10 mouse cellular contexts compared by ENCODE assay signal in the genomic region with DNA sequence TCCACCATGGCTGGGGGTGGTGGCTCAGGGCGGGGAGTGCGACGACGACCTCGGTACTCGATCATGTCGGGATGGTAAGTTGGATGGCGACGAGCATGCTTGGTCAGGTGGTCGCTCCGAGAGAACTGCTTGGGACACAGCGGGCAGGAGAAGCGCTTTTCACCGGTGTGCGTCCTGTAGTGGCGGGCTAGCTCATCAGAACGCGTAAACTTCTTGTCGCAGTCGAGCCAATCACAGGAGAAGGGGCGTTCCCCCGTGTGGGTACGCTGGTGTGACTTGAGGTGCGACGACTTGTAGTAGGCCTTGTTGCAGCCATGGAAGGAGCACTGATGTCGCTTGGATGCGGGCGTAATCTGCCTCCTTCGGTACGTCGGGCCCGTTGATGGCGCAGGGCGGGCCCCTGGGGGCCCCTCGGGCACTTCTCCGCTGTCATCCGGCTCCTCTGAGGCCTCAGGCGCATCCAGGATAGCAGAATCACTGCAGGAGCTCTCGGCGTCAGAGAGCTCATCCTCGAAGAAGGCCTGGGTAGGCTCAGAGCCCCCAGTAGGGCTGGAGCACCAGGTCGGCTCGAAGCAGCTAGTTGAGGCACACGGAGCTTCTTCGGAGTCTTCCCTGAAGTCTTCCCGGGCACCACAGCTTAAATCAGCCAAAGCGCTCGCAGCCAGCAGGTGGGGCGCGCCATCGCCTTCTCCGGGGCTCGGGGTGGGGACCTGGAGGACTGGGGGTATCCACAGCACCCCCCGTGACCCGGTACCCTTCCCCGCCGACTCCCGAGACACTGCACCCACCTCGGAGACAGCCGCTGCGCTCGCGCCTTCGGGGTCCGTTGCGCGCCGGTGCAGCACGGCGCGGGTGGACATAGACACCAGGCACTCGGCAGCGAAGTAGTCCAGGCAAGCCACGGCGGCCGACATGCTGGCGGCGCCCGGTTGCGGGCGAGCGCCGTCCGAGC. TPM values are rescaled to one million over a fixed set of nuclear protein-coding genes. Genes with fewer than 3 reads are reported as not detected.
DNase-seq lines count a peak whose midpoint lies in the region; ATAC-seq and TF ChIP-seq lines count a peak whose summit lies in the region.
"Had no signal": no experiment of that assay in that cellular context is flagged by ENCODE, and none has a peak within 500 bp of the region (broad histone marks: within the 10 kb centered on the region; RNA-seq: fewer than 3 reads in every experiment).

No protein-coding gene starts in this region.

- peak overlapping the region; percentile 61 for H3K9ac ChIP-seq in limb, embryonic 13.5 days
- H3K9ac ChIP-seq in neural tube, embryonic 11.5 days (ENCODE audit: low read length), result no peak overlapping the region

- H3K4me3 ChIP-seq in gastrocnemius, adult 2 months, result peak overlapping the region; percentile 73
- H3K4me3 ChIP-seq in E14TG2a.4 (replicated peaks; ENCODE audit: low read length), result peak overlapping the region; percentile 83
- H3K4me3 ChIP-seq in embryonic facial prominence, embryonic 10.5 days, result peak overlapping the region; percentile 69
- H3K4me3 ChIP-seq in limb, embryonic 13.5 days, result peak overlapping the region; percentile 64
- peak overlapping the region; percentile 47 for H3K4me3 ChIP-seq in neural tube, embryonic 11.5 days (ENCODE audit: low read depth, low read length)

- peak overlapping the region; percentile 75 for H3K4me2 ChIP-seq in limb, embryonic 13.5 days (replicated peaks)
- H3K4me2 ChIP-seq in neural tube, embryonic 11.5 days (ENCODE audit: low read depth), result peak overlapping the region; percentile 84

- intact Hi-C loops in gastrocnemius, adult 2 months (cut with DNase I), result no loop called here
- intact Hi-C loops in heart, postnatal 14 days (cut with DNase I), result no loop called here

- DNase-seq in gastrocnemius, adult 2 months, result peak; percentile 48
- no peak for DNase-seq in gastrocnemius, adult 8-10 months (ENCODE audit: low spot score in 2 of 2)
- peak; percentile 46 for DNase-seq in embryonic facial prominence, embryonic 10.5 days (ENCODE audit: low spot score)
- DNase-seq in heart, postnatal 14 days, result peak; percentile 58 to 66
- peak; percentile 42 for DNase-seq in neural tube, embryonic 11.5 days (ENCODE audit: low spot score)

- H3K27ac ChIP-seq in gastrocnemius, adult 2 months, result no peak overlapping the region; the same call in 1 of the 2 replicates
- H3K27ac ChIP-seq in embryonic facial prominence, embryonic 10.5 days (replicated peaks), result peak overlapping the region; percentile 57
- H3K27ac ChIP-seq in limb, embryonic 13.5 days, result peak overlapping the region; percentile 48; the same call in 1 of the 2 replicates
- H3K27ac ChIP-seq in neural tube, embryonic 11.5 days (ENCODE audit: low read depth, low read length), result no peak overlapping the region

- 0 out of 2 replicates have a peak, but pooled peaks have one; percentile 44 for ATAC-seq in limb, embryonic 13.5 days (ENCODE audit: low FRiP score, low read depth)
- no peak for ATAC-seq in neural tube, embryonic 11.5 days (ENCODE audit: insufficient read depth, low FRiP score, low TSS enrichment)
- ATAC-seq in erythroblast, adult 5-6 weeks (replicated peaks; ENCODE audit: low FRiP score, poor library complexity, severe bottlenecking), result no peak

- no peaks in the 10 kb centered on the region for H3K36me3 ChIP-seq in E14TG2a.4 (ENCODE audit: insufficient read depth, low read length)
- peaks cover 7% of the 10 kb centered on the region for H3K36me3 ChIP-seq in embryonic facial prominence, embryonic 10.5 days (replicated peaks)
- H3K36me3 ChIP-seq in limb, embryonic 13.5 days, result peaks cover 14% of the 10 kb centered on the region
- no peaks in the 10 kb centered on the region for H3K36me3 ChIP-seq in neural tube, embryonic 11.5 days (ENCODE audit: control insufficient read depth, insufficient read depth, low read length)

- H3K27me3 ChIP-seq in E14TG2a.4 (ENCODE audit: insufficient read depth, low read length), result peaks cover 69% of the 10 kb centered on the region
- H3K27me3 ChIP-seq in embryonic facial prominence, embryonic 10.5 days (replicated peaks; ENCODE audit: low read depth, poor library complexity, severe bottlenecking), result peaks cover 81% of the 10 kb centered on the region
- H3K27me3 ChIP-seq in limb, embryonic 13.5 days, result peaks cover 45% of the 10 kb centered on the region
- H3K27me3 ChIP-seq in neural tube, embryonic 11.5 days (ENCODE audit: control insufficient read depth, insufficient read depth, low read length), result peaks cover 47% of the 10 kb centered on the region

- no peak for TF ChIP-seq CTCF in gastrocnemius, adult 2 months (IDR thresholded peaks at IDR 0.05)
- no peak for TF ChIP-seq CTCF in E14TG2a.4 (conservative IDR thresholded peaks at IDR 0.05; ENCODE audit: low read length)

- 2% methylated on average over 84 of the region's 84 CpGs for WGBS in embryonic facial prominence, embryonic 10.5 days
- 6% methylated on average over 84 of the region's 84 CpGs for WGBS in limb, embryonic 13.5 days
- WGBS in neural tube, embryonic 11.5 days, result 3% methylated on average over 83 of the region's 84 CpGs

- H3K9me3 ChIP-seq in E14TG2a.4 (ENCODE audit: low read length), result no peaks in the 10 kb centered on the region
- H3K9me3 ChIP-seq in embryonic facial prominence, embryonic 10.5 days, result peaks cover 28% of the 10 kb centered on the region
- H3K9me3 ChIP-seq in limb, embryonic 13.5 days, result peaks cover 33% of the 10 kb centered on the region
- H3K9me3 ChIP-seq in neural tube, embryonic 11.5 days (ENCODE audit: control insufficient read depth, low read length), result peaks cover 19% of the 10 kb centered on the region

- peaks cover 16% of the 10 kb centered on the region for H3K4me1 ChIP-seq in E14TG2a.4 (replicated peaks; ENCODE audit: low read depth, low read length)
- peaks cover 6% of the 10 kb centered on the region for H3K4me1 ChIP-seq in embryonic facial prominence, embryonic 10.5 days
- H3K4me1 ChIP-seq in limb, embryonic 13.5 days, result no peaks in the 10 kb centered on the region
- no peaks in the 10 kb centered on the region for H3K4me1 ChIP-seq in neural tube, embryonic 11.5 days (ENCODE audit: control insufficient read depth, insufficient read depth, low read length)

RNA-seq across cellular contexts. Expression of a gene that starts 0.8 kb away (rescaled TPM):
- total RNA-seq in gastrocnemius, adult 2 months (2021), result under 1 TPM; 0.08 to 0.14 TPM
- under 1 TPM in 2 of 4 experiments, not detected in 2; 0.11 to 0.17 TPM for total RNA-seq in gastrocnemius, adult 8-10 months (2022)
- 1.1 and 1.7 TPM in 2 replicates for polyA plus RNA-seq in embryonic facial prominence, embryonic 10.5 days (2016; fragmentation: Nextera tagmentation; extraction: Ambion mirVana)
- under 1 TPM; 0.19 to 0.22 TPM for total RNA-seq in heart, postnatal 14 days (2021)
- polyA plus RNA-seq in limb, embryonic 13.5 days (2015; fragmentation: Nextera tagmentation; extraction: Ambion mirVana), result 4.0 and 5.8 TPM in 2 replicates
- polyA plus RNA-seq in neural tube, embryonic 11.5 days (2014; fragmentation: Nextera tagmentation; extraction: Ambion mirVana), result 0.47 and 0.57 TPM in 2 replicates
- total RNA-seq in erythroblast, adult 5-6 weeks (2015; ENCODE audit: low replicate concordance), result not detected in 2 replicates
- not detected in 2 replicates for total RNA-seq in erythroblast, adult 5-6 weeks (2017; ENCODE audit: low replicate concordance)
- total RNA-seq: MEL had no signal

RNA-seq across cellular contexts. Expression of a gene that starts 42.7 kb away (rescaled TPM):
- not detected for total RNA-seq in gastrocnemius, adult 2 months (2021)
- total RNA-seq in gastrocnemius, adult 8-10 months (2022), result not detected
- not detected in 2 replicates for polyA plus RNA-seq in embryonic facial prominence, embryonic 10.5 days (2016; fragmentation: Nextera tagmentation; extraction: Ambion mirVana)
- not detected for total RNA-seq in heart, postnatal 14 days (2021)
- 0.25 TPM in 1 of 2 replicates, not detected in the other for polyA plus RNA-seq in limb, embryonic 13.5 days (2015; fragmentation: Nextera tagmentation; extraction: Ambion mirVana)
- not detected in 2 replicates for polyA plus RNA-seq in neural tube, embryonic 11.5 days (2014; fragmentation: Nextera tagmentation; extraction: Ambion mirVana)
- not detected in 2 replicates for total RNA-seq in erythroblast, adult 5-6 weeks (2015; ENCODE audit: low replicate concordance)
- not detected in 2 replicates for total RNA-seq in erythroblast, adult 5-6 weeks (2017; ENCODE audit: low replicate concordance)
- total RNA-seq: heart, adult 18-20 months; MEL had no signal

Comparison
In these comparisons a context has a peak if more than half of its experiments do, and no peak if none do; other contexts are left out.
1. DNase-seq: peak in gastrocnemius, adult 2 months (single experiment), embryonic facial prominence, embryonic 10.5 days (single experiment), heart, postnatal 14 days (2 of 2) and neural tube, embryonic 11.5 days (single experiment); none in gastrocnemius, adult 8-10 months (0 of 2).
2. H3K27ac ChIP-seq: peak in embryonic facial prominence, embryonic 10.5 days (single experiment) and limb, embryonic 13.5 days (single experiment); none in gastrocnemius, adult 2 months (single experiment) and neural tube, embryonic 11.5 days (single experiment).
3. Peak in every context shown above with its lines, with median percentiles within 50 percentile points of each other: H3K4me3 ChIP-seq.